Comparison of ENCODE assay signal across 15 mouse cellular contexts in genomic region chr11:97560210-97560963, GRCm38 (mm10). TPM values are rescaled to one million over a fixed set of nuclear protein-coding genes. Genes with fewer than 3 reads are reported as not detected.
DNase-seq lines count a peak whose midpoint lies in the region; ATAC-seq and TF ChIP-seq lines count a peak whose summit lies in the region.
"Had no signal": no experiment of that assay in that cellular context is flagged by ENCODE, and none has a peak within 500 bp of the region (broad histone marks: within the 10 kb centered on the region; RNA-seq: fewer than 3 reads in every experiment).

No protein-coding gene starts in this region.

- H3K4me2 ChIP-seq in hindbrain, embryonic 12.5 days (replicated peaks): no peak overlapping the region
- no peak overlapping the region for H3K4me2 ChIP-seq in stomach, embryonic 16.5 days (ENCODE audit: low read depth, low read length)
- no peak overlapping the region for H3K4me2 ChIP-seq in stomach, postnatal 0 days (replicated peaks; ENCODE audit: low read depth)
- no peak overlapping the region for H3K4me2 ChIP-seq in hindbrain, embryonic 14.5 days (replicated peaks)
- no peak overlapping the region for H3K4me2 ChIP-seq in midbrain, postnatal 0 days (ENCODE audit: low read depth, low read length, poor library complexity, severe bottlenecking)
- H3K4me2 ChIP-seq: liver, embryonic 12.5 days had no signal

- H3K4me1 ChIP-seq in hindbrain, embryonic 10.5 days (replicated peaks): peaks cover 97% of the 10 kb centered on the region
- H3K4me1 ChIP-seq in hindbrain, embryonic 12.5 days: peaks cover 85% of the 10 kb centered on the region
- H3K4me1 ChIP-seq in stomach, embryonic 16.5 days (ENCODE audit: control insufficient read depth, insufficient read depth, low read length): no peaks in the 10 kb centered on the region
- no peaks in the 10 kb centered on the region for H3K4me1 ChIP-seq in stomach, postnatal 0 days (replicated peaks; ENCODE audit: control insufficient read depth, insufficient read depth)
- H3K4me1 ChIP-seq in hindbrain, embryonic 14.5 days (replicated peaks; ENCODE audit: control insufficient read depth, insufficient read depth, low read length): peaks cover 57% of the 10 kb centered on the region
- H3K4me1 ChIP-seq in midbrain, postnatal 0 days (ENCODE audit: insufficient read depth, low read length): peaks cover 7% of the 10 kb centered on the region; the same call in 1 of the 2 replicates

- TF ChIP-seq CTCF in stomach, postnatal 0 days (IDR thresholded peaks at IDR 0.05; ENCODE audit: low read depth): no peak
- no peak for TF ChIP-seq CTCF in midbrain, postnatal 0 days (IDR thresholded peaks at IDR 0.05)

- peaks cover 94% of the 10 kb centered on the region for H3K27me3 ChIP-seq in hindbrain, embryonic 10.5 days (ENCODE audit: insufficient read depth, poor library complexity, severe bottlenecking)
- H3K27me3 ChIP-seq in hindbrain, embryonic 12.5 days: peaks cover 9% of the 10 kb centered on the region
- H3K27me3 ChIP-seq in stomach, embryonic 16.5 days (ENCODE audit: control insufficient read depth, insufficient read depth, low read length): no peaks in the 10 kb centered on the region
- no peaks in the 10 kb centered on the region; the same call in 1 of the 2 replicates for H3K27me3 ChIP-seq in stomach, postnatal 0 days (ENCODE audit: control insufficient read depth, insufficient read depth, low read length)
- no peaks in the 10 kb centered on the region for H3K27me3 ChIP-seq in hindbrain, embryonic 14.5 days (ENCODE audit: control insufficient read depth, insufficient read depth, low read length)
- no peaks in the 10 kb centered on the region for H3K27me3 ChIP-seq in midbrain, postnatal 0 days (ENCODE audit: insufficient read depth, low read length)

- no peak for ATAC-seq in hindbrain, embryonic 12.5 days (ENCODE audit: low FRiP score)
- no peak for ATAC-seq in stomach, embryonic 16.5 days (ENCODE audit: insufficient read depth, low FRiP score)
- ATAC-seq in stomach, postnatal 0 days (ENCODE audit: low FRiP score, low TSS enrichment): no peak
- ATAC-seq in hindbrain, embryonic 14.5 days (ENCODE audit: low FRiP score): no peak
- ATAC-seq in midbrain, postnatal 0 days (ENCODE audit: low FRiP score): peak; percentile 1; the same call in 1 of the 2 replicates
- ATAC-seq in megakaryocyte, adult 5-6 weeks (ENCODE audit: poor library complexity, severe bottlenecking): no peak
- ATAC-seq: liver, embryonic 12.5 days had no signal

- no peak overlapping the region for H3K9ac ChIP-seq in hindbrain, embryonic 12.5 days
- 0 out of 2 replicates have a peak overlapping the region, but pooled peaks have one; percentile 31 for H3K9ac ChIP-seq in stomach, embryonic 16.5 days (ENCODE audit: low read length)
- H3K9ac ChIP-seq in stomach, postnatal 0 days (ENCODE audit: low read length): no peak overlapping the region
- H3K9ac ChIP-seq in hindbrain, embryonic 14.5 days: peak overlapping the region; percentile 26; the same call in 1 of the 2 replicates
- 0 out of 2 replicates have a peak overlapping the region, but pooled peaks have one; percentile 19 for H3K9ac ChIP-seq in midbrain, postnatal 0 days (replicated peaks; ENCODE audit: low read length, poor library complexity, severe bottlenecking)
- H3K9ac ChIP-seq: liver, embryonic 12.5 days had no signal

- H3K36me3 ChIP-seq in hindbrain, embryonic 10.5 days: no peaks in the 10 kb centered on the region
- H3K36me3 ChIP-seq in hindbrain, embryonic 12.5 days: no peaks in the 10 kb centered on the region
- no peaks in the 10 kb centered on the region for H3K36me3 ChIP-seq in stomach, embryonic 16.5 days (ENCODE audit: control insufficient read depth, insufficient read depth, low read length)
- H3K36me3 ChIP-seq in stomach, postnatal 0 days (ENCODE audit: control insufficient read depth, insufficient read depth, low read length): no peaks in the 10 kb centered on the region
- no peaks in the 10 kb centered on the region for H3K36me3 ChIP-seq in hindbrain, embryonic 14.5 days (replicated peaks; ENCODE audit: control insufficient read depth, insufficient read depth)
- H3K36me3 ChIP-seq in midbrain, postnatal 0 days (ENCODE audit: insufficient read depth, low read length): 0 out of 2 replicates have a peak, but pooled peaks cover 2% of the 10 kb centered on the region
- H3K36me3 ChIP-seq: liver, embryonic 12.5 days had no signal

- H3K9me3 ChIP-seq in hindbrain, embryonic 10.5 days: no peaks in the 10 kb centered on the region
- no peaks in the 10 kb centered on the region for H3K9me3 ChIP-seq in hindbrain, embryonic 12.5 days (replicated peaks)
- H3K9me3 ChIP-seq in stomach, embryonic 16.5 days (replicated peaks; ENCODE audit: control insufficient read depth, low read length): no peaks in the 10 kb centered on the region
- no peaks in the 10 kb centered on the region for H3K9me3 ChIP-seq in stomach, postnatal 0 days (ENCODE audit: control insufficient read depth, low read length)
- H3K9me3 ChIP-seq in hindbrain, embryonic 14.5 days (ENCODE audit: control insufficient read depth, low read length): no peaks in the 10 kb centered on the region
- H3K9me3 ChIP-seq in midbrain, postnatal 0 days (ENCODE audit: low read length): no peaks in the 10 kb centered on the region
- H3K9me3 ChIP-seq: liver, embryonic 12.5 days had no signal

- WGBS in hindbrain, embryonic 10.5 days: 33% methylated on average over 17 of the region's 17 CpGs
- 39% methylated on average over 17 of the region's 17 CpGs for WGBS in hindbrain, embryonic 12.5 days
- 42% methylated on average over 17 of the region's 17 CpGs for WGBS in stomach, embryonic 16.5 days
- 53% methylated on average over 17 of the region's 17 CpGs for WGBS in stomach, postnatal 0 days
- WGBS in hindbrain, embryonic 14.5 days: 36% methylated on average over 17 of the region's 17 CpGs
- WGBS in midbrain, postnatal 0 days: 29% methylated on average over 17 of the region's 17 CpGs

- no peak for DNase-seq in hindbrain, embryonic 10.5 days (ENCODE audit: low spot score)
- DNase-seq in stomach, postnatal 0 days (ENCODE audit: low spot score): no peak
- no peak for DNase-seq in hindbrain, embryonic 14.5 days (ENCODE audit: low spot score)
- DNase-seq in midbrain, postnatal 0 days (ENCODE audit: low spot score): no peak
- no peak for DNase-seq in frontal cortex, postnatal 25 days (ENCODE audit: low spot score in 2 of 2)
- DNase-seq: cerebellum, postnatal 36 days; gastrocnemius, postnatal 10 days; kidney, postnatal 14 days; lung, postnatal 14 days; thymus, adult 2 months had no signal

- peak overlapping the region; percentile 54; the same call in 1 of the 2 replicates for H3K27ac ChIP-seq in hindbrain, embryonic 10.5 days
- H3K27ac ChIP-seq in hindbrain, embryonic 12.5 days: no peak overlapping the region
- H3K27ac ChIP-seq in stomach, embryonic 16.5 days (ENCODE audit: low read length): no peak overlapping the region
- no peak overlapping the region for H3K27ac ChIP-seq in stomach, postnatal 0 days (replicated peaks)
- peak overlapping the region; percentile 3; the same call in 1 of the 2 replicates for H3K27ac ChIP-seq in hindbrain, embryonic 14.5 days
- H3K27ac ChIP-seq in midbrain, postnatal 0 days (ENCODE audit: low read depth, low read length): peak overlapping the region; percentile 55
- H3K27ac ChIP-seq: liver, embryonic 12.5 days had no signal

- no peak for TF ChIP-seq EP300 in stomach, postnatal 0 days (optimal IDR thresholded peaks at IDR 0.05)

- H3K4me3 ChIP-seq in hindbrain, embryonic 10.5 days: no peak overlapping the region
- no peak overlapping the region for H3K4me3 ChIP-seq in hindbrain, embryonic 12.5 days
- no peak overlapping the region for H3K4me3 ChIP-seq in stomach, embryonic 16.5 days (replicated peaks; ENCODE audit: low read length)
- no peak overlapping the region for H3K4me3 ChIP-seq in stomach, postnatal 0 days (ENCODE audit: low read depth, low read length)
- H3K4me3 ChIP-seq in hindbrain, embryonic 14.5 days (replicated peaks; ENCODE audit: low read length): no peak overlapping the region
- H3K4me3 ChIP-seq in midbrain, postnatal 0 days (ENCODE audit: low read depth, low read length): no peak overlapping the region
- H3K4me3 ChIP-seq: liver, embryonic 12.5 days; myocyte had no signal

RNA-seq across cellular contexts. Expression of gene Srcin1, which starts 15.6 kb away (rescaled TPM):
- 0.76 and 1.8 TPM in 2 replicates for polyA plus RNA-seq in hindbrain, embryonic 10.5 days (2016; fragmentation: Nextera tagmentation; extraction: Ambion mirVana)
- 6.3 and 6.7 TPM in 2 replicates for polyA plus RNA-seq in hindbrain, embryonic 12.5 days (2016; fragmentation: Nextera tagmentation; extraction: Ambion mirVana)
- polyA plus RNA-seq in stomach, embryonic 16.5 days (2015; fragmentation: Nextera tagmentation; extraction: Ambion mirVana): 0.36 and 0.39 TPM in 2 replicates
- polyA plus RNA-seq in stomach, postnatal 0 days (2015; fragmentation: Nextera tagmentation; extraction: Ambion mirVana): 0.49 and 0.50 TPM in 2 replicates
- 9.1 and 11.8 TPM in 2 replicates for polyA plus RNA-seq in hindbrain, embryonic 14.5 days (2014; fragmentation: Nextera tagmentation; extraction: Ambion mirVana)
- 95.0 and 100 TPM in 2 replicates for total RNA-seq in midbrain, postnatal 0 days (2014; rRNA removed)
- 13.1 and 14.0 TPM in 2 replicates for polyA plus RNA-seq in midbrain, postnatal 0 days (2015; fragmentation: Nextera tagmentation; extraction: Ambion mirVana)
- total RNA-seq in megakaryocyte, adult 5-6 weeks (2015): not detected in 2 replicates
- not detected in 2 replicates for total RNA-seq in megakaryocyte, adult 5-6 weeks (2017)
- polyA plus RNA-seq: myocyte had no signal

Comparison
In these comparisons a context has a peak if more than half of its experiments do, and no peak if none do; other contexts are left out.
1. H3K27ac ChIP-seq: peak in hindbrain, embryonic 10.5 days (single experiment), hindbrain, embryonic 14.5 days (single experiment) and midbrain, postnatal 0 days (single experiment); none in hindbrain, embryonic 12.5 days (single experiment), stomach, embryonic 16.5 days (single experiment) and stomach, postnatal 0 days (single experiment).
2. H3K9ac ChIP-seq: peak in stomach, embryonic 16.5 days (single experiment), hindbrain, embryonic 14.5 days (single experiment) and midbrain, postnatal 0 days (single experiment); none in hindbrain, embryonic 12.5 days (single experiment) and stomach, postnatal 0 days (single experiment).